Mouse (Mus musculus) liver, adult 2 months (tissue): ENCODE measurements at regions not wholly inside any gene's neighbourhood (a gene's known extent, or its start where the extent isn't known, plus 50 kb on each side); places are given as distances from the start of the nearest gene placed in this dataset.
"Not testable (repeated sequence)": the region's sequence is repeated elsewhere in the genome, so short reads cannot be mapped to it uniquely, and the experiment has no call there.

Source experiments
- DNase-seq: peaks from one replicate; pipeline ENCODE4 v3.0.0-alpha.2; 2011; ENCODE audit warnings: low read depth, low spot score; ENCODE audit errors: extremely low read depth
- H3K27ac ChIP-seq: fragments of 200-500 bp; replicated peaks from 2 replicates; pipeline ENCODE4 v1.5.1; 2012; ENCODE audit warnings: low read depth, mild to moderate bottlenecking, control low read depth, inconsistent platforms, low read length; ENCODE audit not compliant: insufficient read depth
- H3K27me3 ChIP-seq: fragments of 200-500 bp; 2 replicates; pipeline ENCODE4 v1.6.1; 2012; ENCODE audit warnings: mild to moderate bottlenecking, moderate library complexity, low read length, inconsistent platforms; ENCODE audit not compliant: control insufficient read depth, insufficient read depth
- H3K36me3 ChIP-seq: fragments of 200-500 bp; 2 replicates; pipeline ENCODE4 v1.6.1; 2012; ENCODE audit warnings: low read length, inconsistent platforms; ENCODE audit not compliant: control insufficient read depth, insufficient read depth
- H3K4me1 ChIP-seq: fragments of 200-500 bp; 2 replicates; pipeline ENCODE4 v1.6.1; 2011; ENCODE audit warnings: low read length; ENCODE audit not compliant: control insufficient read depth, insufficient read depth
- H3K4me3 ChIP-seq: fragments of 200-500 bp; 2 replicates; pipeline ENCODE4 v1.5.1; 2011; ENCODE audit warnings: low read depth, mild to moderate bottlenecking, control low read depth, low read length, moderate library complexity; ENCODE audit not compliant: insufficient read depth
- H3K79me2 ChIP-seq: fragments of 200-500 bp; 2 replicates; pipeline ENCODE4 v1.6.1; 2012; ENCODE audit warnings: inconsistent platforms, mild to moderate bottlenecking, low read length, moderate library complexity; ENCODE audit not compliant: control insufficient read depth, insufficient read depth
- H3K9ac ChIP-seq: fragments of 200-500 bp; 2 replicates; pipeline ENCODE4 v1.6.1; 2012; ENCODE audit warnings: low read depth, mild to moderate bottlenecking, control low read depth, inconsistent platforms, low read length
- CTCF ChIP-seq: fragments of 200-500 bp; IDR thresholded peaks from 2 replicates; pipeline ENCODE4 v1.5.1; 2011; ENCODE audit warnings: low read depth, low read length, control low read depth
- POLR2A ChIP-seq: fragments of 200-500 bp; IDR thresholded peaks from 2 replicates; pipeline ENCODE4 v1.6.1; 2011; ENCODE audit warnings: low read length, control low read depth; ENCODE audit not compliant: insufficient read depth; ENCODE audit errors: extremely low read depth
- WGBS: fragments of 180-500 bp; shearing (Covaris S2); methylation state at CpG from one replicate; pipeline ENCODE4 v1.1.7; 2018; 5-methylcytosine and 5-hydroxymethylcytosine counted together

DNA sequence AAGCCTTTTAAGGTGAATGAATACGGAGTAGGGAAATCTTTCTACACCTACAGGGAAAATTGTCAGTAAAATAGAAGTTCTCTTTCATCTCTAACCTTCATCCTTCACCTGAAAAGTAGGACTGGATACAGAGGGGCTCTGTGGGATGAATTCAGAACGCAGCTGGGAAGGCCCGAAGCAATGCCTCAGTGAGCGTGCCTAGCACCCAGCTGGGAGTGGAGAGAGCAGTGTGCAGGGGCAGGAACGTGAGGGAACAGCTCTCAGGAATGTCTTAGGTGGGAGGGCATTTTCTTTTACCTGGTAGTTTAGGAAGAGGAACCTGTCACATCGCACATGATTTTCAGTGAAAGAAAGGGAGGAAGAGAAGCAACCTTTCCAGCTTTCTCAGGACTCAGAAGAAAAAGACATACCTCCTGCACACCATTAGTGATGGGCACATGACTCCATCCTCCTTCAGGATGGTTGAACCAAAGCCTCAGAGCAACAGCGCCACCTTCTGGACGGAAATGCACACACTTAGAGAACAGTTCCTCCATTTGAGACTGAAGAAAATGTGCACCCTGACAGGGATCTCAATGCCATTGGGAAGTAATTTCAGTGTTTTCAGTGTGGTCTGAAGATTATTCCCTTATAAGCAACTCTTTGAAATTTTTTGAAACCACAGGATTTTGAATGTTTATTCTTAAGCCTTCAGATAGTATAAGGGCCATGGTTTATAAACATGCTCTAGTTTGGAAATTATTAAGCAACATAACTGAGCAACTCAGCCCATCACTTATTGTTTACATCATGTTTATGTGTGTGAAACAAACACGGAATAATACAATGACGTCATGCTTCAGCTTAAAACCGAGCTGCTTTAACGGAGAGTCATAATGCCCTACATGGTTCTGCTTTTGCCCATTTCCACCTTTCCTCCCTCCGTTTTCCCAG lies 68.9 kb downstream of the AI429214 start:
- H3K79me2 ChIP-seq: no peaks in the 10 kb centered on the region
- 38% methylated on average over 13 of the region's 13 CpGs for WGBS
- H3K9ac ChIP-seq: no peak overlapping the region
- H3K27ac ChIP-seq: no peak overlapping the region
- peak; percentile 75; the same call in 1 of the 2 replicates for TF ChIP-seq CTCF
- TF ChIP-seq POLR2A: no peak
- no peaks in the 10 kb centered on the region for H3K27me3 ChIP-seq
- H3K36me3 ChIP-seq: no peaks in the 10 kb centered on the region
- no peak overlapping the region for H3K4me3 ChIP-seq
- DNase-seq: peak; percentile 51
- H3K4me1 ChIP-seq: no peaks in the 10 kb centered on the region

DNA sequence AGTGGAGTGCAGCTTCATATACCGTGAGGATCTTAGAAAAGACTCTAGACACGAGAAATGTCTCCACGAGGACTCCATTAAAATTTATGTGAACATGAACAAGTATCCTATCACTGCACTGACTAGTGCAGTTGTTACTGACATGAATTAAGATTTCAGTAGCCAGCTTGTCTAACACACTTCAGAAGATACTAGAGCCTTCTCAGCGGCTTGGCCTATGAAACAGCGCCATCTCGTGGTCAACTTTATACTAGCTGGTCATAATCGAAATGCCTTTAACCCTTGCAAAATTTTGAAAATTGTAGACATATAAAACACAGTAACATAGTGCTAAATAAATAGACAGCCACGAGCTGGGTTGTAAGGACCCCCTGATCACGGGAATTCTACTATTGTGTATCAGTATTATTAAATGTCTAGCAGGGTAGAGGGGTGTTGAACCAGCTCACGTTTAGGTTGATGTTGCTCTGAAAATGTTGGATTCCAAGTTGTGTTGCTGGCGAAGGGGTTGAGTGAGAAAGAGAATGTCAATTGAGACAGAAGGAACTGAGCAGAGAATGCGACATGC lies 70.4 kb downstream of the AI429214 start:
- H3K4me3 ChIP-seq: no peak overlapping the region
- no peak overlapping the region for H3K27ac ChIP-seq
- H3K27me3 ChIP-seq: no peaks in the 10 kb centered on the region
- DNase-seq: peak; percentile 46
- WGBS: 21% methylated on average over 12 of the region's 12 CpGs
- H3K36me3 ChIP-seq: no peaks in the 10 kb centered on the region
- no peak overlapping the region for H3K9ac ChIP-seq
- H3K4me1 ChIP-seq: no peaks in the 10 kb centered on the region
- TF ChIP-seq POLR2A: no peak
- peak; percentile 64 for TF ChIP-seq CTCF
- H3K79me2 ChIP-seq: no peaks in the 10 kb centered on the region

DNA sequence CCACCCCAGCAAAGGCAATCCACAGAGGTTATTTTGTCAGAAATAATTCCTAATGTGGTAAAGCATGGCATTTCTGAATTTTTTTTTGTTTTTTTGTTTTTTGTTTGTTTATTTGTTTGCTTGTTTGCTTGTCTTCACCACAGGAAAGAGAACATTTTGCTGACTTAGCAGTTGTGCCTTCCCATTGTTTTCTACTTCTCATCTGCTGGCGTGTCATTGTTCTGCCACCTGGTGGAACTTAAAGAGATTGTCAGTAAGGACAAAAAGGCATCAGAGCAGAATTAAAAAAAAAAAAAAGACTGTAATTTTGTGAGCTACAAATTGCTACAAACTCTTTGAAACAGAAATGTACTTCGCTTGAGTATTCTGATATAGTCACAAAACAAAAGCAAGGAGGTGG lies 79.5 kb downstream of the AI429214 start:
- H3K79me2 ChIP-seq: no peaks in the 10 kb centered on the region
- no peak overlapping the region for H3K27ac ChIP-seq
- H3K27me3 ChIP-seq: 0 out of 2 replicates have a peak, but pooled peaks cover 2% of the 10 kb centered on the region
- no peak overlapping the region for H3K4me3 ChIP-seq
- no peak for DNase-seq
- no peaks in the 10 kb centered on the region for H3K4me1 ChIP-seq
- TF ChIP-seq CTCF (no peak), POLR2A (no peak)
- no peak overlapping the region for H3K9ac ChIP-seq
- H3K36me3 ChIP-seq: no peaks in the 10 kb centered on the region
- 30% methylated on average over 2 of the region's 2 CpGs for WGBS

DNA sequence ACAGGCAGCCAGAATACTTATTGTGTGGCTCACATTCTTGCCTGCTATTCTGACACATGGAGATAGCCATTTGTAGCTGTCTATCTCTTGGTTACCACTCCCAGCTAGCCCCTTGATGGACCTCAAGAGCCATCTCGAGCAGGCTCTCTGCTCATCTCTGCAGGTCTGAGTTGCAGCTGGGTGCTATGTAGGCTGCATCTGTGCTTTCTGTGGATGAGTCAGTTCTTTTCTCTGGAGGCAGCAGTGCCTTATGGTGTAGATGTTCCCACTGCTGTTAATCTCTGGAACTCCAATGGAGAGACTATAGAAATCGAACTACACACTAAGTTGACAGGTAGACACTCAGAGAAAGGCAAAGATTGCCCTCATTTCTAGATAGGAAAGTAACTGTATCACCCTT lies 106.3 kb downstream of the AI429214 start:
- no peak for DNase-seq
- Histone ChIP-seq H3K27me3 (no peaks in the 10 kb centered on the region), H3K4me1 (no peaks in the 10 kb centered on the region), H3K9ac (no peak overlapping the region), H3K27ac (no peak overlapping the region), H3K79me2 (no peaks in the 10 kb centered on the region), H3K36me3 (no peaks in the 10 kb centered on the region), H3K4me3 (no peak overlapping the region)
- TF ChIP-seq CTCF (no peak), POLR2A (no peak)
- 62% methylated on average over 2 of the region's 2 CpGs for WGBS

DNA sequence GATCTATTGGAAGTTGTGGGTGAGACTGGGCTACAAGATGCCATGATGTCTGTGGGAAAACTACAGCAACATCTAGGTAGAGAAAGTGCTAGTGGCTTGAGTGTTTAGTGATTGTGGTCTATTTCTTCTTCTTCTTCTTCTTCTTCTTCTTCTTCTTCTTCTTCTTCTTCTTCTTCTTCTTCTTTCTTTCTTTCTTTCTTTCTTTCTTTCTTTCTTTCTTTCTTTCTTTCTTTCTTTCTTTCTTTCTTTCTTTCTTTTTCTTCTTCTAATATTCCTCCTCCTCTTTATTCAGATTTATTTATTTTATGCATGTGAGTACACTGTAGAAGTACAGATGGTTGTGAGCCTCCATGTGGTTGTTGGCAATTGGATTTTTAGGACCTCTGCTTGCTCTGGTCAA lies 119.0 kb downstream of the AI429214 start:
- H3K4me3 ChIP-seq, H3K79me2 ChIP-seq, H3K27ac ChIP-seq, H3K4me1 ChIP-seq, H3K27me3 ChIP-seq, H3K36me3 ChIP-seq, DNase-seq, H3K9ac ChIP-seq: not testable (repeated sequence)

DNA sequence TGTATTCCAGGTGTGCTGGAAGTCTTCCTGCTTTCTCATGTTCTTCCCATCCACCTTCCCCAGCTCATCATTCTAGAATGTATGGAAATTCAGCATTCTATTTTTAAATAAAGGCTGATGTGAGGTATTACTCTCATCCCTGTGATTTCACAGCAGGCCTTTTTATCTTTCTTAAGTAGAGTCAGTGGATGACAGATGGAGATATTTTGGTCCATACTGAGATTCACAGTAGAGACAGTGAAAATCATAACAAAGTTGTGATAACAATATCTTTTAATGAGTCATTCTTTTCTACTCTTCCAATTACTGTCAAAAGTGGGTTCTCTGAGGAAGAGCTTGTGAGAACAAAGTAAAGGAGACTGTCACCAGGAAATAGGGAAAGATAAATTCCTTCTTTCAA lies 132.4 kb downstream of the AI429214 start:
- H3K27me3 ChIP-seq: no peaks in the 10 kb centered on the region
- H3K36me3 ChIP-seq: no peaks in the 10 kb centered on the region
- no peak overlapping the region for H3K27ac ChIP-seq
- no peak overlapping the region for H3K9ac ChIP-seq
- H3K4me1 ChIP-seq: no peaks in the 10 kb centered on the region
- DNase-seq: no peak
- no peak overlapping the region for H3K4me3 ChIP-seq
- H3K79me2 ChIP-seq: no peaks in the 10 kb centered on the region
- TF ChIP-seq POLR2A (no peak), CTCF (no peak)
